Mouse (Mus musculus) cerebellum, adult 11-12 months (tissue): ENCODE data around the gene Fry.
A peak's percentile ranks its signal among the peaks of the same experiment; 100 is the strongest.

Experiments used
- DNase-seq: peaks from one replicate; pipeline ENCODE4 v3.0.0; 2022

Fry gene

GRCm38 (mm10) chr5:150408979-150409378 lies 290.5 kb downstream of the Fry start:
- DNase-seq: no peak

- no peak for DNase-seq
Measured at GRCm38 (mm10) chr5:150409451-150410045, 291.1 kb downstream of the Fry start.

GRCm38 (mm10) chr5:150412750-150413450 lies 294.5 kb downstream of the Fry start:
- DNase-seq: no peak

GRCm38 (mm10) chr5:150414823-150415222 lies 296.4 kb downstream of the Fry start:
- no peak for DNase-seq

- no peak for DNase-seq
Measured at GRCm38 (mm10) chr5:150417223-150417622, 298.8 kb downstream of the Fry start.

GRCm38 (mm10) chr5:150418035-150418434 lies 299.6 kb downstream of the Fry start:
- no peak for DNase-seq

GRCm38 (mm10) chr5:150425038-150425437 lies 306.6 kb downstream of the Fry start:
- DNase-seq: no peak

- DNase-seq: peak; percentile 47
Measured at GRCm38 (mm10) chr5:150426595-150426994, 308.1 kb downstream of the Fry start.

- DNase-seq: no peak
Measured at GRCm38 (mm10) chr5:150431286-150431685, 312.8 kb downstream of the Fry start.

GRCm38 (mm10) chr5:150432960-150433359 lies 314.5 kb downstream of the Fry start:
- DNase-seq: no peak

GRCm38 (mm10) chr5:150436629-150437389 lies 318.4 kb downstream of the Fry start:
- peak; percentile 88 for DNase-seq

- no peak for DNase-seq
Measured at GRCm38 (mm10) chr5:150441690-150442089, 323.2 kb downstream of the Fry start.

GRCm38 (mm10) chr5:150451281-150452003 lies 333.0 kb downstream of the Fry start:
- DNase-seq: no peak

- DNase-seq: no peak
Measured at GRCm38 (mm10) chr5:150452004-150452626, 333.7 kb downstream of the Fry start.

GRCm38 (mm10) chr5:150452671-150453070 lies 334.2 kb downstream of the Fry start:
- no peak for DNase-seq

GRCm38 (mm10) chr5:150453490-150453889 lies 335.0 kb downstream of the Fry start:
- DNase-seq: no peak

GRCm38 (mm10) chr5:150457165-150457903 lies 338.9 kb downstream of the Fry start:
- no peak for DNase-seq

GRCm38 (mm10) chr5:150457904-150458739 lies 339.7 kb downstream of the Fry start:
- no peak for DNase-seq

- DNase-seq: no peak
Measured at GRCm38 (mm10) chr5:150459801-150460200, 341.4 kb downstream of the Fry start.

- no peak for DNase-seq
Measured at GRCm38 (mm10) chr5:150464721-150465120, 346.3 kb downstream of the Fry start.

- no peak for DNase-seq
Measured at GRCm38 (mm10) chr5:150465218-150465617, 346.8 kb downstream of the Fry start.
